Mouse (Mus musculus): Measurements from ENCODE around the gene Gm28047.

Gene Gm28047

DNA sequence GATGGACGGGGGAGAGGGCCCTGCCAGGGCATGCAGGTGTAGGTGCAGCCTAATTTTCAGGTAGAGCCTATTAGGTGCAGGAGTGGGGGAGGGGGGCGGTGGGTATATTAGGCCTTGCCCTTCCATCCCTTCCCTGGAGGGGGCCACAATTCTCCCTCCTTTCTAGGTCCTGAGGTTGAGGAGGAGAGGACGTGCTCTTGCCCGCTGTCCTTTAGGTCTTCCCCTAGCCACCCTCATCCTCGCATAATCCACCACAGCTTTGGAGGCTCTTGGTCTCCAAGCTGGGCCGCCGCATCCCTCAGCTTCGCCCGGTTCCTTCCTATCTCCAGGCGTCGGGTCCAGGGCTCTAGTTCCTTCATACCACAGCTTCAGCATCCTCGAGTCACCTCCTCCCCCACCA lies 108.6 kb downstream of the Gm28047 start:
- DNase-seq (ENCODE audit: low spot score in 2 of 2), result no peak

DNA sequence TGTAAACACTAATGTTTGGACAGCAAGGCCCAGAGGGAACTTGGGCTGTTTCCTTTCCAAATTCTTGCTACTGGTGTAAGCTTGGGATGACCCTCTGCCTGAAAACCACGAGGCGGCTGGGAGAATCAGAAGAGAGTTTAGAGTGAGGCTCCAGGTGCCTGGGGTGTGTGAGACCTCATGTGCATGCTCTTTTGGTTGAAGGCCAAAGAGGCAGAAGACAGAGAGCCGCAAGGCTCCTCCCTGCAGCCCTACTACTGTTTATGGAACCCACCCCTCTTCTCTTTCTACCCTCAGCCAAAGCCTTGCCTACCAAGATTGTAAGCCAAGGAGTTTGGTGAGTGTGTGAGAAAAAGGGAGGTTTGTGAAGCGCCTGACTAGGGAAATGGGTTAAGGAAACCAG lies 109.1 kb downstream of the Gm28047 start:
- DNase-seq (ENCODE audit: low spot score in 2 of 2), result no peak

DNA sequence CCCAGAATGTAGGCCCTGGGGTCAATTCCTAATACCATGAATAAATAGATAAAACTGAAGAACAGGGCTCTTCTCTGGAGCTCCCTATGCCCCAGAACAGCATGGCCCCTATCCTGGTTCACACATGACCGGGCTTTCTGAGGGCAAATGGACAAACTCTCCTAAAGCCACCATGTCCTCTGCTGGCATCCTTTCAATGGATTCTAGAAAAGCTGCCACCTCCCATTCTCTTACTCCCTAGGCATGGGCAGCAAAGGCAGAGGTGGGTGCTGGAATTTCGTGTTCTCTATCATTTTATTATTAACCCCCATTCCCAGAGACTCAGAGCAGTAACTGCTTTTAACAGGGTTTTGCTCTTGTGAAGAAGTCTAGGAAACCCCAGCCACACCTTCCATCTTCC lies 109.6 kb downstream of the Gm28047 start:
- DNase-seq (ENCODE audit: low spot score in 2 of 2), result no peak

DNA sequence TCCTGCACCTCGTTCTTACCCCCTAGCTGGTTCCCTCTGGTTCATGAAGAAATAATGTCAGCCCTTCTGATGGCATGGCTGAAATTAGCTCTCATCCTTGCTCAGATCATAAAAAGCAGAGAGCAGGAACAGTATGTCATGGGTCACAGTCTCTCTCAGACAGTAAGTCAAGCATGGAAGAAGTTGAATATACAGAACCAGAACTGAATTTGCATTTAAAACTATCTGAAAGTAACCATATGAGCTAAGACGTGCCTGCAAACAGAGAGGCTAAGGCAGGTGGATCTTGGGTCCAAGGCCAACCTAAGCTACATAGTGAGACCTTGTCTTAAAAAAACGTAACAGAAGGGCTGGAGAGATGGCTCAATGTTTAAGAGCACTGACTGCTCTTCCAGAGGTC lies 111.9 kb downstream of the Gm28047 start:
- no peak for DNase-seq (ENCODE audit: low spot score in 2 of 2)

DNA sequence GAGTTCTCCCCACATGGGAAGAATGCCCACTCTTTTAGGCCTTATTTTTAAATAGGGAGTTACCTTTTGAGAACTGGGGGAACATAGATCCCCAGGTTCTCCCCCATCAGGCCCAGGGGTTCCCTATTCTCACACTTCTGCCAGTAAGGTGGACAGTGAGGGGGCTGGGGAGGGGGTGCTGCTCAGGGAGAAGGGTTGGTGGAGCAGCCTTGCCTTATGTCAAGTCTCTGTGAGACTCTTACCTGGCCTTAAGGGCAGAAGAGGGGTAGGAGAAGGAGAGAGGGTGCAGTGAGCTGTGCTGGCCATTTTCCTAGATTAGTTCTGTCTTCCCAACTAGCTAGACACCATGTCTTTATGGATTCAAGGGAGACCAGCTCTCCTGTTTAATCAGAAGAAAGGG lies 112.4 kb downstream of the Gm28047 start:
- no peak for DNase-seq (ENCODE audit: low spot score in 2 of 2)

DNA sequence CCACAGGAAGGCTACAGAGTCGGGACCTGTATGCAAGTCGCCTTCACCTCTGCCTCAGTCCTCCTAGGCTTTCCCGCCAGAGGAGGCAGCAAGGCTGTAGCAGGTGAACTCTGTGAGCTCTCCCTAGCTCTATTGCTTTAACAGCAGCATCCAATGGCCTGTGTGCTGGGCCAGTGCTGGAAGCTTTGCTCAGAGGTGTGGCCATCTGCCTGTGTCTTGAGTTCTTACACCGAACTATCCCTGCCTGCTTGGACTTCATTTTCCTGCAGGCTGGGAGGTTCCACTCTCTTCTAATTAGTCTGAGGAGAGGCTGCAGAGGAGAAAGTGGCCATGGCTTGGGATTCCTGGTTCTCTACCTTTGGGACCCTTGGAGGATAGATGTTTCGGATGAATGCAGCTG lies 112.9 kb downstream of the Gm28047 start:
- DNase-seq (ENCODE audit: low spot score in 2 of 2), result no peak

DNA sequence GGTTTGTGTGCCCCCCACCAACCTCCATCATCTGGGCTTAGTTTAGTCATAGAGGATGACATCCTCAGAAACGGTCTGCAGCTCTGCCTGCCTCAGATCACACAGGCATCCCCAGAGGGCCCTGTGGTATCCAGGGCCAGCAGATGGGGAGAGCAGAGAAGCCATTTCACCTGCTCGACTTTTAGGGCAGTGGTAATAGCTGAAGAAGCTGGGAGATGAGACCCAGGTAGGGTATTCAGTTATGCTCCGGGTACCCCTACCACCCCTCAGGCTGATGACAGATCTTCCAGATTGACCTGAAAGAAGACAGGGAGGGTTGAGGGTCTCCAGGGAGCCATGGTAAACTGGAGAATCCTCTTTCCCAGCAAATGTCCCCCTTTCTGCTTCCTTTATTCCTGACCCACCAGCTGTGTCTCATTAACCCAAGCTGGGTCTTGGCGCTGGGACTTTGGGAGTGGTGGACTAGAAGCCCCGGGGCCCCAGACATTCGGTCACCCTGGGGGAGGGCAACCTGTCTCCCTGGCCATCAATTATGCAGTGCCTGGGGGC lies 113.5 kb downstream of the Gm28047 start:
- DNase-seq (ENCODE audit: low spot score in 2 of 2), result no peak

DNA sequence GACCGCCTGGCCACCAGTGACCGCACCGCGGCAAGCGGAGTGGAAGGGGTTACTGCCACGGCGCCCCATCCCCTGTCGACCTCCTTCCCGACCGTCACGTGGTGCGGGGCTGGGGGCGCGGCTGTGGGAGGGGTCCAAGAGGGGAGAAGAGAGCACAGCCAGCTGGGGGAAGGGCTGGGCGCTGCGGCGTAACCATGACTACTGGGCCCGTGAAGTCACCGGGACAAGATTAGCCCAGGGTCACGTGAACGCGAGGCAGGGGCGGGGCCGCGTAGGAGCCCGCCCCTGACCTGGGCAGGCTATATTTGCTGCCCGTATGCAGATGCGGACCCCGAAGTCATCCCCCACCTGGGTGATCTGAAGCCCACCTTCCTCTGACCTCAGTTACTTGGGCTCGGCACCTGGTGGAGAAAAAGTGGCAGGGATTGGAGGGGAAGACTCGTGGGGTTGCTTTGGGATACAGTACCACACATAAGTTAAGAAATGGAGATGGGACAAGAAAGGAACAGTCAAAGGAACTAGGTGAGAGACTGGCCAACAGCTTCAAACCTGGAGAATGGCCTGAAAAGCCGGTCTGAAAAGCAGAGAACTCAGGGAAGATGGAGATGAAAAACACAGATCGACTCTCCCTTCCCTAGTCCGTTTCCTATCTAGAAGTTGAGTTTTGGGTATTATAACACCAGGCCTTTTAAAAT lies 114.1 kb downstream of the Gm28047 start:
- DNase-seq (ENCODE audit: low spot score in 2 of 2), result peak; percentile 85 to 90

DNA sequence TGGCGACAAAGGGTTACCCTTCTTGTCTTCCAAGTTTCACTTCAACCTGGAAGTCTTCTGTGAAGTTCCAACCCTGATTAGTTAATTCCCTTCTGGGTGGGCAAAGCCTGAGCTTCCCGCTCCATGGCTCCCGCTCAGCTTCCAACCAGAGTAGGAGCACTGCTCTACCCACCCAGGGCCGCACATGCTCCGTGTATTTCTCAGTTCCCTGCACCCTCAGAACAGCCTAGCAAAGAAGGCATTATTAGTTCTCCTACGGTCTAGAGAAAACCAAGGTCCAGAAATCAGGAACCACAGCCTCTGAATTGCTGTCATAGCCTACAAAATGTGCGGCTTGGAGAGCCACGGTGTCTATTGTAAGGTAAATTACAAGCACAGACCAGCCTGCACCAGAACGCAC lies 114.8 kb downstream of the Gm28047 start:
- peak in 1 of 2 experiments; percentile 40 for DNase-seq (ENCODE audit: low spot score in 2 of 2)

DNA sequence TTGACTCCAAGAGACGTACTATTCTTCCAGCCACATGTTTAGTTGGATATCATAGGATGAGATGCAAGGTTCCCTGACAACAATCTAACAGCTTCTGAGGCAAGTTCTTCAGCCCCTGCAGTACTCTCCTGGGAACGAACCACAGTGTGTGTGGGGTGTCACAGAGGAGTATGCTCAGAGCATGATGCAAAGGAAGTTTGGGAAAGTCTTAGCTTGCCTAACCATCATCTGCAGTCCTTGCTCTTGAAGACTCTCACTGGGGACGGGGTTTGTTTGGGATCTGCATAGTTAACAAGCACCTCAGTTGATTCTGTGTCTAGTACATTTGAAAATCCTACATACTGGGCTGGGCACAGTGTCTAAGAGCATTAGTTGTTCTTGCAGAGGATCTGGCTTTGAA lies 116.5 kb downstream of the Gm28047 start:
- DNase-seq (ENCODE audit: low spot score in 2 of 2), result no peak

DNA sequence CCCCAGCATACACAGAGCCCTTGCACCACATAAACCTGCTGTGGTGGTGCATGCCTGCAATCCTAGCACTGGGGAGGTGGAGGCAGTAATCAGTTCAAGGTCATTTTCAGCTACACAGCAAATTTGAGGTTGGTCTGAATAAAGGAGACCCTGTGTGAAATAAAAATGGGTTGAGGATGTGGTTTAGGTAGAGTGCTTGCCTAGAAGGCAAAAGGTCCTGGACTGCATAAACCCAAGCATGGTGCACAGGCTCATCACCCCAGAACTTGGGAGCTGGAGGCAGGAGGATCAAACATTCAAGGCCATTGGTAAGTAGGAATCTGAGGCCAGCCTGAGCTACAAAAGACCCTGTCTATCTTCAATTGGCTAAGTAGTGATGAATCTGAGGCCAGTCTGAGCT lies 117.3 kb downstream of the Gm28047 start:
- DNase-seq (ENCODE audit: low spot score in 2 of 2), result no peak

DNA sequence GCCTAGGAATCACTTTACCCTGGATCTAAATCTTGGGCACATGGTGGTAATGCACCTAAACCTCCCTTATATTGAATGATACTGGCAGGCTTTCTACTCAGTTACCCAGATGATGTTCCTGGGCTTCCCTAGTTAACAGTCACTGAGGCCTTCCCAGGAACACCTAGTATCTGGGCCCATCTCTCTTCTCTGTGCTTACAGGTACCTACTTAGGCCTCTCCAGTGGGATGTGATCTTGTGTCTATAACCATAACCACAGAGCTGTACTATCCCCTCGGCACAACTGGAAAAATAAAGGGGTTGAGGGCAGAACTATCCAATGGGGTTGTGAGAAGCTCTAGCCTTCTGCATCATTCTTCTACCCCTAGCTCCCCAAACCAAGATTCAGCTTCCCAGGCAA lies 118.0 kb downstream of the Gm28047 start:
- DNase-seq (ENCODE audit: low spot score in 2 of 2), result no peak

DNA sequence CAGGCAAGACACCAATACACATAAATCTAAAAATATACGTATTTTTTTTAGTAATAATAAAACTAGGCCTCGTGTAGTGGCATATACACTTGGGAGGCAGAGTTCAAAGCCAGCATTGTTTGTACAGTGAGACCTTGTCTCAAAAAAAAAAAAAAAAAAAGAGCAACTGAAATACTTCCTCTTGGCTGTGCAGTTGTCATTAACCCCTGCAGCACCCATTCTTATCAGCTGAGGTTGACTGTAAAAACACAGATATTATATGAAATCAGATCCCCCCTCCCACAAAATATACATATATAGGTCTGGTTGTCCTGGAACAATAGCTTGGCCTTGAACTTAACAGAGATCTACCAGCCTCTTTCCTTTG lies 118.4 kb downstream of the Gm28047 start:
- DNase-seq (ENCODE audit: low spot score in 2 of 2), result no peak

DNA sequence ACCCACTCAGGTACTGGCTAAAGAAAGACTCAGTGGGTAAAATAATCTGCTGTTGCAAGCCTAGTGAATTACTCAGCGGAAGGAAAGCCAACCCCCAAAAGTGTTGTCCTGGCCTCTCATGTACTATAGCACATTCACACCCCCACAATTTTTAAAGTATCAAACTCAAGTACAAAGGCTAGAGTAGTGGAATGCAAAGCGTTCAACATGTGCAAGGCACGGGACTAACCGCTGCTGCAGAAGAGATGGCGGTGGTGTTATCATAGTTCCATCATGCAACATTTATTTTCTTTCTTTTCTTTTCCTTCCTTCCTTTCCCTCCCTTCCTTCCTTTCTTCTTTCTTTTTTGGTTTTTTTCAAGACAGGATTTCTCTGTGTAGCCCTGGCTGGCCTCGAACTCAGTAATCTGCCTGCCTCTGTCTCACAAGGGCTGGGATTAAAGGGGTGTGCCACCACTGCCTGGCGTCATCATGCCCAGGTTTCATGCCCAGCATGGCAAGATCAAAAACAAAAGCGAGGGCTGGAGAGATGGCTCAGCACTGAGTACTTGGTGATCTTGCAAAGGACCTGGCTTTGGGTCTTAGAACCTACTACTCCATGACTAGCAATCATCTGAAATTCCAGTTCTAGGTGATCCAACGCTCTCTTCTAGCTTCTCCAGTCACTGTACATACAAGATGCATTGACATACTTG lies 119.0 kb downstream of the Gm28047 start:
- no peak for DNase-seq (ENCODE audit: low spot score in 2 of 2)

DNA sequence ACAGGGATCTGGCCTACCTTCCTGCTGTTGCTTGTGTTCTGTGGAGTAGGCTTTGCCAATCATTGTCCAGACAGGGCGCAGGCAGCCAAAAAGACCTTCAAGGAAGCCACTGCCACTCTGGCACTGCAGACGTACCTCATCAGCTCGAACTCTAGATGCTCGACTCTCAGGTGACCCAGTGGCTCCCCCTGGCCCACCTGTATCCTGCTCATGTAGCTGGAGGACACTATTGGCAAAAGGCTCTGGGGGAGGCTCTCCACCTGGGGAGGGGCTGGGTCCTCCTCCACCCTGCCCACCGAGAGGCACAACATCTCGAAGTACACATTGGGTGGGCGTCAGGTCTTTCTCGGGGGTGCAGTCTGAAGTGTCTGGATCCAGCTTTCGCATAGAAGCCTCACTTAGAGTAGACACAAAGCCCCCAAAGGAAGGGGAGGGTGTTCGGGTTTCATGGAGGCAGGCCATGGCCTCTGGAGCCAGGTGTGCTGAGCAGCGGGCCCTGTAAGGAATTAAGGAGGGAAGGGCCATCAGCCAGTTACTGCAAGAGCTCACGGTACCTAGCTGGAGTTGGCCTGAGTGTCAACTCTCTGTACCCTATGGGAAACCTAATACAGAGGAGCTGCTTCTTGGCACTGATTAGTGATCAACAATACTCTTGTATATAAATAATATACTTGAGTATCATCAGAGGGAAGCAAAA lies 119.6 kb downstream of the Gm28047 start:
- DNase-seq (ENCODE audit: low spot score in 2 of 2), result no peak

DNA sequence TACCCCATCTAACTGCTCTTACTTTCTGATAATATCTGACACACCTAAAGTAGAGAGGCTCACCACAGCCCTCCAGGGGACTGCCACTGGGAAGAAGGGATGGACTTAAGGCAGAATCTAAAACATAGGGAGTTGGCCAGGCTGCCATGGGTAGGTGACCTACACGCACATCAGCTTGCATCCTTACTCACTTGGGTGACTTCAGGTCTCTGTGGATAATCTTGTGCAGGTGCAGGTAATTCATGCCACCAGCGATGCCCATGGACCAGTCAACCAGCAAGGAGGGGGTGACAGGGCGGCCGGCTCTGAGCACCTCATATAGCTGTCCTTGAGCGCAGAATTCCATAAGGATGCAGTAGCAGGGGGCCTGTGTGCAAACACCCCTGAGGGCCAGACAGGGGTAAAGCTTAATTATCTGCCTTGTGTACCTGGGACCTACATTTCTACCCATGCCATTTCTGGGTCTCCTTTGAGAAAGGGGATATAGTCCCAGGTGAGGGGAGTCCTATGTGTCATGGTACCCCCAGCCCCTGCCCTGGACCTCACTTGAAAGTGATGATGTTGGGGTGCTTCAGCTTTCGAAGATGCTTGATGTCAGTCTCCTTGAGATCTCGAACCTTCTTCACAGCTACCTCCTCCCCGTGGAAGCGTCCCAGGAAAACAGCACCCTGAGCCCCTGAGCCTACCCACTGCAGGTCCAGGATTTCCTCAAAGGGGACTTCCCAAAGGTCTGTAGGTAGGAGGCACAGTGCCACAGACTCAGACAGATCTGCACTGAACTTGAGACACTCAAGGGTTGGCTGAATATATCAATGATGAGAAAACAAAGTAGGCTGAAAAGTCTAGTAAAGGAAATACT lies 120.7 kb downstream of the Gm28047 start:
- DNase-seq (ENCODE audit: low spot score in 2 of 2), result no peak

DNA sequence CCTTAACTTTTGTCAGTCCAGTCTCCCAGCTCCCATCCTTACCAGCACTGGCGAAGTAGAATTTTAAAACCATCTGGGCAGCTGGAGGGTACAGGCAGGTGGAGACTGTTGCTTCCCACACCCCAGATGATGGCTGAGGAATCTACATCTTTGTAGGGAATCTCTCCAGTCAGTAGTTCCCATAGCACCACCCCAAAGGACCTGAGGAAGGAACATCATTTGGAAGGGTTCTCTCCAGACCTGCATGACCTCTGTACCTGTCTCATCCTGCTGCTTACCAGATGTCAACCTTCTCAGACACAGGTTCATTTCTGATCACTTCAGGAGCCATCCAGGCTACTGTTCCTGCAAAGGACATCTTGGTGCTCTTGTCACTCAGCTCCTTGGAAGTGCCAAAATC lies 121.4 kb downstream of the Gm28047 start, which contains the start of gene Gm10337:
Gene Gm10337, plus strand, starts transcription at position 276 of the 400 bp plus-strand sequence.
- DNase-seq (ENCODE audit: low spot score in 2 of 2), result no peak

DNA sequence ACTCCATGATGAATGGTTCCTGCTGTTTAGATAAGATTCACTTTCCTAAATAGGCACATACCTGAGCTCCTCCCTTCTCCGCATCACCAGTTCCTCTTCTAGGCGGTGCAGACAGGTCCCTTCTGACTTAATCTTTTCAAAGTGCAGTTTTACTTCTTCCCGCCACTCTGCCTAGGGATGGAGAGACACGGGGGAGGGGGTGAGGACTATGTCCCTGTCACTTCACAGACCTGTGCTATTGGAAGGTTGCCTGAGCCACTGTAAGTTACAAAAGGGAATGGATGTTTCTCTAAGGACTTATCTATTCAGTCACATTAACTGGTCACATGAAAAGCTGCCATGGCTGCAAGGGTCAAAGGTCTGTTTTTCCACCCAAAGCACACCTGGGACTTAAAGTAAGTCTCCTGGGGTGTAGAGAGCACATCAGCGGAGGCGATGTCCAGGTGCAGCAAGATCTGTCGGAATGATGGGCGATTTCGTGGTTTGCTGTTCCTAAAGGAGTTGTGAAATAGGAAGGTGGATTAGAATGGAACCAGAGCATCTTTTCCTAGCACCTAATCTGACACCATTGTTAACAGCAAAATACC lies 122.5 kb downstream of the Gm28047 start:
- DNase-seq (ENCODE audit: low spot score in 2 of 2), result no peak

DNA sequence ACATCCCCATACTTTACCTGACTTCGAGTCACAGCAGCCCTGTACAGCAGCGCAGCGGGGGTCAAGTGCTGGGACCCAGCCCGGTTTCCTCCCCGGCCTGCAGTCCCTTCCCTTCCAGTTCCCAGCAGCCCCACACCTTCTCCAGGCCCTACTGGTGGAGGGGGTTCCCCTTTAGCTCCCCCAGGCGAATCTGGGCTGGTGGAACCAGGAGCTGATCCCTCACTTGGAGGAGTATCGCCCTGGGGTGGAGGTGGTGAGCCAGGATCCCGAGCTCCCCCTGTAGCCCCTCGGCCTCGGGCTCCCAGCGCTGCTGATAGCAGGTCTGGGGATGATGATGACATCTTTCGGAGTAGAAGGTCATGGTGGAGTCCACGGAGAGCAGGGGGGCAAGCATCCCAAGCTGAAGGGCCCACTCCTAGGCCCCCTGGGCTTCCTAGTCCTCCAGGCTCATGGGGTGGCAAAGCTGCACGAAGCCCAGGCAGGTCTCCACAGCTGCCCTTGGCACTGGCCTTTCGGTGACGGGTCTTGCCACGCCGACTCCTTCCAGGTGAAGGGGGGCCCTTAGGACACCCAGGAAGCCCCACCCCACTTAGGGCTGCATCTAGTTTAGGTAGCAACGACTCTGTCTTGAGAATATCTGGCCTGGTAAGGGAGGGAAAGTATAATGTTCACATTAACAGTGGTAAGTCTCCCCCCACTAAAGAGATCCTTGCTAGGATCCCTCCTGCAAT lies 123.6 kb downstream of the Gm28047 start:
- no peak for DNase-seq (ENCODE audit: low spot score in 2 of 2)

DNA sequence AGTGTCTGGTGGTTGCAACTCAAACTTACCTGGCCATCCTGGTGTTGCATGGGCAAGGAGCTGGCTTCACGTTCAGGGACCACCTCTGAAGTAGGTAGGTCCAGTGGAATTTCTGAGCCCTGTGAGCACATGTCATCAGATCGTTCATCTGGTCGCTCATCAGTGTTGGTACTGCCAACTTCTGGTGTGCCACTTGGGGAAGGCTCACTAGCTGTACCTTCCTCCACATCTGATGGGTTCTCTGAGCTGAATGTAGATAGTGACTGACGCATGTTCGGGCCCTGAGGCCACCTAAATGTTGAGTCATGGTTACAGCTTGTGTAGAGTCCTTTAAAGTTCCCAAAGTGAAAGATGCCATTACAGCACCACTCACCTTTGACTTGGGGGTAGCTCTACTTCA lies 124.4 kb downstream of the Gm28047 start:
- DNase-seq (ENCODE audit: low spot score in 2 of 2), result no peak

DNA sequence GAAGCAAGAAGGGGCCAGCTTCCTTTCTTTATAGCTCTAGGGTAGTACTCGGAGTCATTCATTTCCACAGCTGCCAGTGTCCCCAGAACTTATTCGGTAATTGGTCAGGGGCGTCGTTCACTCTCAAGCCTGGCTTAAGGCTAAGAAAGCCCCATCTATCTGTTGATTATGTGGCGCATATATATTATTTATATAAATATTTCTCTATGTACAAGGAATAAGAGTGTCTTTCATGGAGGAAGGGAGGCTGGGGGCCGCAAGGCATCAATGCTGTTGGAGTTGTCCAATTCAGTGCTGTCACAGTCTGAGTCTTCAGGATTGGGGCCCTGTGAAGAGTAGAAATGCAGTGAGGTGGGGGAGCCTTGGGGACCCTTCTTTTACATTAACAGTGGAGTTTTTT lies 125.0 kb downstream of the Gm28047 start:
- DNase-seq (ENCODE audit: low spot score in 2 of 2), result no peak

Data from frontal cortex, postnatal 36 days (tissue).